Mouse (Mus musculus) c-Kit-positive CD71-negative TER-119-negative erythroid progenitor cells, embryonic 14.5 days (primary cell): ENCODE measurements at regions not wholly inside any gene's neighbourhood (a gene's known extent, or its start where the extent isn't known, plus 50 kb on each side); places are given as distances from the start of the nearest gene placed in this dataset.
"Not testable (repeated sequence)": the region's sequence is repeated elsewhere in the genome, so short reads cannot be mapped to it uniquely, and the experiment has no call there.

Experiments
- DNase-seq: peaks from one replicate; pipeline ENCODE4 v3.0.0-alpha.2; 2013; ENCODE audit warnings: low read depth

- no peak for DNase-seq
Measured at GRCm38 (mm10) chr14:54148626-54149025, 105.3 kb downstream of the Dad1 start.

- DNase-seq = no peak
Measured at GRCm38 (mm10) chr14:54148121-54148520, 105.8 kb downstream of the Dad1 start.

DNA sequence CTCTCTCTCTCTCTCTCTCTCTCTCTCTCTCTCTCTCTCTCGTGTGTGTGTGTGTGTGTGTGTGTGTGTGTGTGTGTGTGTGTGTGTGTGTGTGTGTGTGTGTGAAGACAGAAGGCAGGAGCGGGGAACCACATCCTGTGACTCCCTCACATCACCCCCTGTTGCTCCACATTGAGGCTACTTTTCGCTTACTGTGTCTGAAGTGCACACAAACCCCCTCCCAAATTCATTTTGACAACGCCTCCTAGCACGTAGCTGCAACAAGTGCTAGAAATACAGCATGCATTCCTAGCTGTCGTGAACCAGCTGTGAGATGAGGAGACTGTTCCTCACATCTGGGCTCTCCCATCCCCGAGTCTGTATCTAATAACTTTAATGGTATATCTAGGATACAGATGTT lies 106.4 kb downstream of the Dad1 start:
- no peak for DNase-seq

GRCm38 (mm10) chr14:54145743-54146741 lies 107.9 kb downstream of the Dad1 start:
- no peak for DNase-seq

- no peak for DNase-seq
Measured at GRCm38 (mm10) chr14:54143828-54144227, 110.1 kb downstream of the Dad1 start.

DNA sequence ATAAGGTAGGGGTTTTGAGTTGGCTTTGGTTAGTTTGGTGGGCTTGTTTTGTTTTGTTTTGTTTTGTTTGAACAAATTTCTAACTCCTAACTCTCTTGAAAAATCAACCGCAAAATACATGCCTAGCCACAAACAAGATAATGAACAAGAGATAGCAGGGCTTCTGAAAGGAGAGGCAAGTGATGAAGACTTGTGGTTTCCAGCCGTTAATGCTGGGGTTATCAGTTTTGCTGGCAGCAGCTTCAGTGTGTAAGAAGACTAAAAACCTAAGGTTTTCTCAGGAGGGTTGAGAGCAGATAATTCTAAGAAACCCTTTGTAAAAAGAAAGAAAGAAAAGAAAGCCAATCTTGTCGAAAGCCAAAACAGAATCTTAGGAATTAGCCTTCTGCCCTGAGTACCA lies 115.6 kb downstream of the Dad1 start:
- DNase-seq = no peak

GRCm38 (mm10) chr14:54136538-54136937 lies 117.4 kb downstream of the Dad1 start:
- no peak for DNase-seq

DNA sequence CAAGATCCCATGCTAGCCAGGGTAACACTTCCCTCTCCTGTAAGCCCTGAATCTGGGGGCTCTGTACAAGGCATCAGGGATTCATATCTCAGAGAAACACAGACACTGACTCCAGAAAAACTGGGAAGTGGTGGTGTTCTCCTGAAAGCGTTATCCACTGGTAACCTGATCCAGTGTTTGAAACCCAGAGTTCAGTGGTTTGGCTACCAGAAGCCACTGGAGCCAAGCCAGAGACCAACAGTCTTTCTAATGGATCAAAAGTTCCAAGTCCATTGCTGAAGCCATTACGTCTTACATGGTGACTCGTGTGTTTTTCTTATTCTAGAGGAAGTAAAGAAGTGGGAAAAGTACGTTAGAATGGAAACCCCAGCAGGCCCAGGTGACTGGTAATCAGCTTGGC lies 125.6 kb downstream of the Dad1 start:
- no peak for DNase-seq

- no peak for DNase-seq
Measured at GRCm38 (mm10) chr14:54125510-54125909, 128.4 kb downstream of the Dad1 start.

DNA sequence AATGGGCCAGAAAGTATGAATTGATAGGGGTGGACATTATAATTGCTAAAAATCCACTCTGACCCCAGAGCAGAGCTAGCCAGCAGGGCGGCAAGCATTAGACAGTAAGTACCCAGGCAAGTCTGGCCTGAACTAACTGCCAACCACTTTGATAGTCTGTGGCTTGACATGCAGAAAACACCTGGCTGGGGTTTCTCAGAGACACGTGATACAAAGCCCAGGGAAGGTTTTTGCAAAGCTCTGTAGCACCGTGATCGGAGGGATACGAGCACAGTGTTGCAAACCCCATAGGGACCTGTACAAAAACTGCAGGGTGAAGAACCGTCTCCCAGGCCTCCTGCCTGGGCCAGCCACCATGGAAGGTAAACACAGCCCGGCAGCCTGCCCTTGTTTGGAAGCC lies 131.9 kb downstream of the Dad1 start:
- DNase-seq = no peak

- no peak for DNase-seq
Measured at GRCm38 (mm10) chr14:54121340-54121739, 132.6 kb downstream of the Dad1 start.

DNA sequence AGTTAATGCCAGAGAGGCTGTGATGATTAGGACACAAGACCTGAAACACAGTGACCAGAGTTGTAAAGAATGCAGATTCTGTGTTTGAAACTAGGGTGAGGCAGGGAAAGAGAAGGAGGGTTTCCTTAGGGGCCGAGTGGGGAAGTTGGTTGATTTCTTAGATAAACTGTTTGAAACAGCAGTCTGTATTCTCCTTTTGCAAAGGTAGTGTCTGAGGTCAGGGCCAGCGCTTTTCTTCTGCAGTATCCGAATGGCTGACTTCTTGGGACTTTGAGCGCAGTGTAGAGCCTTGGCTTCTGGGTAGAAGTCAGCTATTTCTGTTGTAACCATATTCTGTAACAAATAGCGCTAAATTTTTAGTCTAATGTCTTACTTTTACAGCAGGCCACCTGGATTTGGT lies 133.7 kb downstream of the Dad1 start:
- no peak for DNase-seq

DNA sequence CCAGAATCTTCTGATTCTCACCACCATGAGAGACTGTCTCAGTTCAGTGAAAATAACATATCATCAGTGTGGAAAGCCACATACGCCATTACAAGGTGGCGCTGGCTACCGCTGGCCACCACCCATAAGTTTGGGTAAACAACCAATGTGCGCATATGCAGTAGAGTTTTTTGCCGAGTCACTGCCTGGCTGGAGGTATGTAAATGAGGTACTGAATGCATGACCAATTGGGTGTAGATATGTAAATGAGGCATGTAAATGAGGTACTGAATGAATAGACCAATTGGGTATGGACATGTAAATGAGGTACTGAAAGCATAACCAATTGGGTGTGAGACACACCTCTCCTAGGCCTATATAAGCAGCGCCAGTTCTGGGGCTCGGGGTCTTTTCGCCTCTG lies 136.3 kb downstream of the Dad1 start:
- DNase-seq = not testable (repeated sequence)

- DNase-seq = no peak
Measured at GRCm38 (mm10) chr14:54113216-54113615, 140.7 kb downstream of the Dad1 start.

DNA sequence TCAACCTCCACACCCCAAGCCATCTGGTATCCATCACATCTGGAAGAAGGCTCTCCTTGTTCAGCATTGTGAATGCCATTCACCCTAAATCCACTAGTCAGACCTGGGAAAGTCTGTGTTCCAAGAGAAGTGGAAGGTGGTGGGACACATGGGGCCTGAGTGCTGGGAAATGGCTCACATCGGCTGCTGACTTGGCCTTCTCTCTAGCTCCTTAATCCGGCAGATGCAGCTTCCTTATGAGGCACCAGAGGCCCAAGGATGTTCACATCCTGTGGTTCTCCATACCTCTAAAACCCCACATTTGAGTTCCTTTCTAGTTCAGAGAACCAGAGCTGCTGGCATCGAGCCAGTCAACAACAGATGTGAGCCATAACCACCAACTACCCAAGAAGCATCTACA lies 142.9 kb downstream of the Dad1 start:
- no peak for DNase-seq

GRCm38 (mm10) chr14:54109129-54109528 lies 144.8 kb downstream of the Dad1 start:
- no peak for DNase-seq

DNA sequence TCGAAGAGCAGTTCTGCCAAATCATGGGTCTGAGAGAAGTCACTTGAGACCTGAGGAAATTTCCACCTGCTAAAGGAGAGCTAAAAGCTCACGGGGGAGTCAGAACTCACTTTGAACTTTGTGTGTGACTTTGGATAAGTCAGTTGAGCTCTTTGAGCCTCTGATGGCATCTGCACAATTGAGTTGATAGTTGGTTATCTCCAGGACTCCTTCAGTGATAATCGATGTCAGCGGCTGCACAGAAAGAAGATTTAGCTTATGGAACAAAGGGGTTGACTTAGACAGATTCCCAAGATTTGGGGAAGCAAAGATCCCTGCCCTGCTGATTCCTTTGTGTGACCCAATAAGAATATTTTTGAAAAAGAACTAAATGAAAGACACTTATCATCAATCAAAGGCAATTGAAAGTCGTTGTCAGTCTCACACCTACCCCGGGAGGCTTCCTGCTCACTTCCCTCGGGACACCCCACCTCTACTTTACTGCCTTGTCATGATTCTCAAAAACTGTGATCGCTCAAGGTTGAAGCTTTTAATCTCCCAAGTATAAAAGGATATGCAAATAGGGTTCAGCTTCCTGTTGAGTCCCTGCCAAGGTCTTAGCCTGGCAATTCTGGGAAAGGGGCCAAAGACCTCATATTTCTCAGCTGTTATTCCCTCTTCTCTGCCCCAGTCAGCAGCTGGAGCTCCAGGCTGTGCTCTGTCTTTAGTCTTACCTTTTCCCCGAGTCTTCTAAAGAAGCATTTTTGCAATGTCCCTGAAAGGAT lies 145.4 kb downstream of the Dad1 start:
- no peak for DNase-seq

GRCm38 (mm10) chr14:54107204-54107796 lies 146.6 kb downstream of the Dad1 start:
- DNase-seq = no peak

GRCm38 (mm10) chr14:54104243-54104642 lies 149.7 kb downstream of the Dad1 start:
- no peak for DNase-seq

DNA sequence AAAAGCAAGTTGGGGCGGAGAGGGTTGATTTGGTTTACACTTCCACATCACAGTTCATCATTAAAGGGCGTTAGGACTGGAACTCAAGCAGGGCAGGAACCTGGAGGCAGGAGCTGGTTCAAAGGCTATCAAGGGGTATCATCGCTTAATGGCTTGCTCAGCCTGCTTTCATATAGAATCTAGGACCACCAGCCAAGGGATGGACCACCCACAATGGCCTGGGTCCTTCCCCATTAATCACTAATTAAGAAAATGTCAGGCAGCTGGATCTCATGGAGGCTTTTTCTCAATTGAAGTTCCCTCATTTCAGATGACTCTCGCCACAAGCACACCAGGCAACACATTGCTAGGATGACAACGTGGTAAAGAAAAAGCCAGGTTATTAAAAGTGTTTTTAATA lies 150.4 kb downstream of the Dad1 start:
- no peak for DNase-seq

DNA sequence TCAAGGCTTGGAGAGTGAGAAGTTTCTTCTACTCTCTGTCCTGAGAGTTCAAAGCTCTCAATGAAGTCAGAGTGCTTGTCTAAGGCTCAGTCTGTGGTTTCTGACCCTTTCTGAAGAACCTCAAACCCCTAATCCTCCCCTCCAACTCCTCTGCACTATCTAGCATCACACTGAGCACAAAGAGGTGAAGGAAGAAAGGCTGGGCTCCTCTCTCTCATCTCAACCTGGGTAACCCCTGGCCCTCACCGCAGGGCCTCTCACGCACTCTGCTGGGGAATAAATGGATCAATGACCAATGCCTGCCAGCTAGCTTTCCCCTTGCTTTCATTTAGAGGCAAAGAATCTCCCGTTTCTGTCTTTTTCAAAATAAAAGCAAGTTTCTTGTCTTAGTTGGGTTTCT lies 150.8 kb downstream of the Dad1 start:
- no peak for DNase-seq

- DNase-seq = no peak
Measured at GRCm38 (mm10) chr14:54101775-54102174, 152.1 kb downstream of the Dad1 start.

DNA sequence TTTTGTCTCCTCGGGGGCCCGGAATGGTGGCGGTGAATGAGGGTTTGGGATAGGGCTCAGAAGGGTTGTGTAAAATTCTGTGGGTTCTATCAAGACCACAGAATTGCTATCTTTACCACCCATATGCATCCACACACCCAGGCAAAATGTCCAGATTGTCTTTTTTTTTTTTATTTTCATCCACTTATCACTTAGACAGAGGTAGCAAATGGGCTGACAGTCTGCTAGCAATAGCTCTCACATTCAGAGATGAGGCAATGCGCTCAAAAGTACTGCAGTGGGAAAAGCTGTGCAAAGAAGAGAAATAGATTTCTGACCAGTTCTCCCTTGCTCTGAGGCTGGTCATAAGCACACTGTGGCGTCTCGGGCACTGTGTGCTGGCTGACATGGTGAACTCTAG lies 154.5 kb downstream of the Dad1 start:
- no peak for DNase-seq
